Mouse (Mus musculus): Measurements from ENCODE around the gene Vmn1r179. TPM values are rescaled to one million over a fixed set of nuclear protein-coding genes. Genes with fewer than 3 reads are reported as not detected.

The Vmn1r179 gene
- polyA plus RNA-seq (2021; fragmentation: Nextera tagmentation): not detected in 2 replicates
- long read RNA-seq, experiment 1: 0 reads
- long read RNA-seq, experiment 2: 0 reads

DNA sequence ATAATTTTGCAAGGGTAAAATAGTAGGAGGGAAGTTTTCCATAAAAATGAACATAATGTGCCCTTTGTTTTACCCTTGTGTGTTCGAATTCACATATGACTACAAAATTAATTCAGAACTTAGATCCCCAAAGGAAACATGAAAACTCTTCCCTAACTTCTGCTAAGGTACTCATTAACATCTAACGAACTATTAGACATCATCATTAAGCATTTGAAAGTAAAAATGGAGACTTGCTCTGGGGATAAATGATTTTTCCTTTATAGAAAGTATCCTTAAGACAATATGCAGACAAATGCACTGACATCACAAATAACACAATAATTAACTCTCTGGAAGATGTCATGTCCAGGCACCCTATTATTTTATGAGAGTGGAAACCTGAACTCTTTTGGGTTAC lies at the start of gene Vmn1r179:
Gene Vmn1r179, plus strand, starts transcription at position 301 of the 400 bp plus-strand sequence.

DNA sequence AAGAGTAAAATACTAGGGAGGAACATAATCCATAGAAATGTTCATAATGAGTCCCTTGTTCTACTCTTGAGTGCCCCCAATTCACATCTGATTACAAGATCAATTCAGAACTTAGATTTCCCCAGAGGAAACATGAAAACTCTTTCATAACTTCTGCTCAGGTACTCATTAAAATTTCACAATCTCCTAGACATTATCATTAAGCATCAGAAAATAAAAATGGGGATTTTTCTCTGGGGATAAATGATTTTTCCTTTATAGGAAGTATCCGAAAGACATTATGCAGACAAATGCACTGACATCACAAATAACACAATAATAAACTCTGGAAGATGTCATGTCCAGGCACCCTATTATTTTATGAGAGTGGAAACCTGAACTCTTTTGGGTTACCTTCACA lies 35.1 kb upstream of the Vmn1r179 start, which contains the start of gene Vmn1r178:
Gene Vmn1r178, plus strand, starts transcription at position 301 of the 400 bp plus-strand sequence.

DNA sequence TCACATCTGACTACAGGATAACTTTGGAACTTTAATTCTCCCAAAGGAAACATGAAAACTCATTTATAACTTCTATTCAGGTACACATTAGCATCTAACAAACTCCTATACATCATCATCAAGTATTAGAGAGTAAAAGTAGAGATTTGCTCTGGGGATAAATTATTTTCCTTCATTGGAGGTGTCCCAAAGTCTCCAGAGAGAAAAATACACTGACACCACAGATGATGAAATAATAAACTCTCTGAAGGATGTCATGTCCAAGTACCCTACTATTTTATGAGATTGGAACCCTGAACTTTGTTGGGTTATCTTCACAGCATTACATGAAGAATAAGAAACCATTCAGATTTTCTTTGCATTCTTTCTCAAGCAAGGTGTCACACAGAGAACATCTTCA lies 23.6 kb downstream of the Vmn1r179 start, which contains the start of gene Vmn1r180:
Gene Vmn1r180, plus strand, starts transcription at position 301 of the 400 bp plus-strand sequence.

DNA sequence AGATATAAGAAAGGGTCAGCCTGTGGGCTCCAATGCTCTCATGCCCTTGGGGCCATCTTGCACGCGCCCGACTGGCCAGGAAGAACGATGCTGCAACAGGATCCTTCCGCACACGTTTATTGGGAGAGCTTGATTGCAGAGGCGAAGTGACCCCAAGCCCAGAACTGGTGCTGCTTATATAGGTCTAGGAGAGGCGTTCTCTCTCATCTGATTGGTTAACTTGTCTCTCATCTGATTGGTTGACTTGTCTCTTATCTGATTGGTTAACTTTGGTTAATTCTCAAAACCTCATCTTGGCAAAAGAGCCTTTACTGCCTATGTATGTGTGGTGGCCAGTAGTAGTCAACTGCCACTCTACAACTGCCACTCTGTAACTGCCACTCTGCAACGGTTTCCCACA lies 47.5 kb downstream of the Vmn1r179 start, which contains the start of gene Vmn1r181:
Gene Vmn1r181, plus strand, starts transcription at position 301 of the 400 bp plus-strand sequence.

Other genes starting within 250 kb of the Vmn1r179 start
- not detected in 2 replicates for gene Vmn1r173, start 226.3 kb upstream of the Vmn1r179 start, polyA plus RNA-seq (2021; fragmentation: Nextera tagmentation)
- gene Vmn1r174, start 174.7 kb upstream of the Vmn1r179 start, polyA plus RNA-seq (2021; fragmentation: Nextera tagmentation): not detected in 2 replicates
- gene Vmn1r175, start 116.3 kb upstream of the Vmn1r179 start, polyA plus RNA-seq (2021; fragmentation: Nextera tagmentation): not detected in 2 replicates
- gene Vmn1r176, start 89.6 kb upstream of the Vmn1r179 start, polyA plus RNA-seq (2021; fragmentation: Nextera tagmentation): not detected in 2 replicates
- gene Vmn1r177, start 60.5 kb upstream of the Vmn1r179 start, polyA plus RNA-seq (2021; fragmentation: Nextera tagmentation): not detected in 2 replicates
- not detected in 2 replicates for gene Vmn1r178, start 35.0 kb upstream of the Vmn1r179 start, polyA plus RNA-seq (2021; fragmentation: Nextera tagmentation)
- not detected in 2 replicates for gene Vmn1r180, start 23.7 kb downstream of the Vmn1r179 start, polyA plus RNA-seq (2021; fragmentation: Nextera tagmentation)
- gene Vmn1r181, start 47.6 kb downstream of the Vmn1r179 start, polyA plus RNA-seq (2021; fragmentation: Nextera tagmentation): not detected in 2 replicates
- gene V1rd19, start 74.7 kb downstream of the Vmn1r179 start, polyA plus RNA-seq (2021; fragmentation: Nextera tagmentation): not detected in 2 replicates
- not detected in 2 replicates for gene Vmn1r183, start 126.3 kb downstream of the Vmn1r179 start, polyA plus RNA-seq (2021; fragmentation: Nextera tagmentation)
- gene Zfp180, start 154.9 kb downstream of the Vmn1r179 start, polyA plus RNA-seq (2021; fragmentation: Nextera tagmentation): 18.2 and 19.7 TPM in 2 replicates
- gene Zfp112, start 185.3 kb downstream of the Vmn1r179 start, polyA plus RNA-seq (2021; fragmentation: Nextera tagmentation): 2.3 TPM in 2 replicates
- 11.1 and 12.1 TPM in 2 replicates for gene Zfp235, start 207.2 kb downstream of the Vmn1r179 start, polyA plus RNA-seq (2021; fragmentation: Nextera tagmentation)
- 0.94 and 1.2 TPM in 2 replicates for gene Zfp114, start 248.1 kb downstream of the Vmn1r179 start, polyA plus RNA-seq (2021; fragmentation: Nextera tagmentation)